Mouse (Mus musculus): ENCODE measurements at regions not wholly inside any gene's neighbourhood (a gene's known extent, or its start where the extent isn't known, plus 50 kb on each side); places are given as distances from the start of the nearest gene placed in this dataset.

DNA sequence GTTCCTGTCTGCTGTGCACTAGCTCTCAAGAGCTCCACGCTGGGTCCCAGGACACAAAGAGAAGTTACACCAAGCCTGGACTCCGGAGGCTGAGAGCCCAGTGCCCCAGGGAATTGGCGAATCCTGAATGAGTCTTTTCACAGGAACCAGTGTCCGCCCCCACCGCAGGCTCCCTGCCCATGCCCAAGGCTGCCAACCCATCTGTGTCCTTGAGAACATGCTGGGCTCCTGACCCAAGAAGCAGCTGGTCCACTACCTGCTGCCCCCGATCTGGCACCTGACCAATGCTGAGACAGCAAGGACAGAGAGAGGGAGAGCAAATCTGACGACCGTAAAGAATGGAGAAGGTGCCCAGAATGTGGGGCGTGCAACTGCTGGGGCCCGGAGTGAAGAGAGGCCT lies 85.2 kb upstream of the Cplx2 start:
- peaks cover 15% of the 10 kb centered on the region for H3K4me1 ChIP-seq (replicated peaks; ENCODE audit: low read depth, low read length)
- no peak overlapping the region for H3K4me3 ChIP-seq (replicated peaks; ENCODE audit: low read length)
- peaks cover 56% of the 10 kb centered on the region for H3K27me3 ChIP-seq (ENCODE audit: insufficient read depth, low read length)
- H3K36me3 ChIP-seq (ENCODE audit: insufficient read depth, low read length): no peaks in the 10 kb centered on the region
- peaks cover 17% of the 10 kb centered on the region for H3K9me3 ChIP-seq (ENCODE audit: low read length)
- no peak for TF ChIP-seq CTCF (conservative IDR thresholded peaks at IDR 0.05; ENCODE audit: low read length)
- TF ChIP-seq NANOG (IDR thresholded peaks at IDR 0.05; ENCODE audit: borderline replicate concordance, low read length): no peak
- no peak for TF ChIP-seq POU5F1 (IDR thresholded peaks at IDR 0.05; ENCODE audit: borderline replicate concordance, low read length)

GRCm38 (mm10) chr13:54286616-54287015 lies 84.5 kb upstream of the Cplx2 start:
- Histone ChIP-seq H3K4me1 (replicated peaks; ENCODE audit: low read depth, low read length) (peaks cover 12% of the 10 kb centered on the region), H3K36me3 (ENCODE audit: insufficient read depth, low read length) (no peaks in the 10 kb centered on the region), H3K9me3 (ENCODE audit: low read length) (peaks cover 17% of the 10 kb centered on the region), H3K27me3 (ENCODE audit: insufficient read depth, low read length) (peaks cover 50% of the 10 kb centered on the region), H3K4me3 (replicated peaks; ENCODE audit: low read length) (no peak overlapping the region)
- TF ChIP-seq CTCF (conservative IDR thresholded peaks at IDR 0.05; ENCODE audit: low read length) (no peak), NANOG (IDR thresholded peaks at IDR 0.05; ENCODE audit: borderline replicate concordance, low read length) (no peak)

DNA sequence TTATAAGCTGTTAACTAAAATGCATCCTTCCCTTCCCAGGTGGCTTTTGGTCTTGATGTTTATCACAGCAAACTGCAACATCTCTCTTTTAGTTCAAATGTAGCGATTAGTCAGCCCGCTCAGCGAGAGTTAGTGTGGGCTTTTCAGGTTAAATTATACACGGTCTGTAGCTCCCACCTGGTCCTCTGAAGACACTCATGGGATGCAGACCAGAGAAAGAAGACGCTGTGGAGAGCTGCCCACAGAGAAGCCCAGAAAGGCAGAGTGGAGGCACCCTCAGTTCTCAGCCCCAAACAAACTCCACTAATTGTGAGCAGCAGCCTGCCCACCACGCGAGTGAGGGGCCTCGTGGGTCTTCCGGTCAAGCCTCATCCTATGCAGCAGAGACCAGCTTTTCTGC lies 81.1 kb upstream of the Cplx2 start:
- TF ChIP-seq CTCF (conservative IDR thresholded peaks at IDR 0.05; ENCODE audit: low read length) (no peak), POU5F1 (IDR thresholded peaks at IDR 0.05; ENCODE audit: borderline replicate concordance, low read length) (no peak), NANOG (IDR thresholded peaks at IDR 0.05; ENCODE audit: borderline replicate concordance, low read length) (no peak)
- Histone ChIP-seq H3K4me3 (replicated peaks; ENCODE audit: low read length) (no peak overlapping the region), H3K4me1 (replicated peaks; ENCODE audit: low read depth, low read length) (no peaks in the 10 kb centered on the region), H3K36me3 (ENCODE audit: insufficient read depth, low read length) (no peaks in the 10 kb centered on the region), H3K9me3 (ENCODE audit: low read length) (peaks cover 12% of the 10 kb centered on the region), H3K27me3 (ENCODE audit: insufficient read depth, low read length) (peaks cover 22% of the 10 kb centered on the region)

GRCm38 (mm10) chr13:54292394-54292793 lies 78.8 kb upstream of the Cplx2 start:
- H3K27me3 ChIP-seq (ENCODE audit: insufficient read depth, low read length): 0 out of 2 replicates have a peak, but pooled peaks cover 26% of the 10 kb centered on the region
- peaks cover 12% of the 10 kb centered on the region for H3K9me3 ChIP-seq (ENCODE audit: low read length)
- H3K4me3 ChIP-seq (replicated peaks; ENCODE audit: low read length): no peak overlapping the region
- H3K36me3 ChIP-seq (ENCODE audit: insufficient read depth, low read length): no peaks in the 10 kb centered on the region
- no peak for TF ChIP-seq NANOG (IDR thresholded peaks at IDR 0.05; ENCODE audit: borderline replicate concordance, low read length)
- no peak for TF ChIP-seq POU5F1 (IDR thresholded peaks at IDR 0.05; ENCODE audit: borderline replicate concordance, low read length)
- no peak for TF ChIP-seq CTCF (conservative IDR thresholded peaks at IDR 0.05; ENCODE audit: low read length)
- no peaks in the 10 kb centered on the region for H3K4me1 ChIP-seq (replicated peaks; ENCODE audit: low read depth, low read length)

- no peak overlapping the region for H3K4me3 ChIP-seq (replicated peaks; ENCODE audit: low read length)
- H3K36me3 ChIP-seq (ENCODE audit: insufficient read depth, low read length): no peaks in the 10 kb centered on the region
- 0 out of 2 replicates have a peak, but pooled peaks cover 26% of the 10 kb centered on the region for H3K27me3 ChIP-seq (ENCODE audit: insufficient read depth, low read length)
- TF ChIP-seq NANOG (IDR thresholded peaks at IDR 0.05; ENCODE audit: borderline replicate concordance, low read length) (no peak), POU5F1 (IDR thresholded peaks at IDR 0.05; ENCODE audit: borderline replicate concordance, low read length) (no peak), CTCF (conservative IDR thresholded peaks at IDR 0.05; ENCODE audit: low read length) (no peak)
- H3K9me3 ChIP-seq (ENCODE audit: low read length): peaks cover 12% of the 10 kb centered on the region
- no peaks in the 10 kb centered on the region for H3K4me1 ChIP-seq (replicated peaks; ENCODE audit: low read depth, low read length)
These were observed 78.1 kb upstream of the Cplx2 start for GRCm38 (mm10) chr13:54293006-54293405.

GRCm38 (mm10) chr13:54295475-54296259 lies 75.5 kb upstream of the Cplx2 start:
- peaks cover 43% of the 10 kb centered on the region for H3K27me3 ChIP-seq (ENCODE audit: insufficient read depth, low read length)
- no peaks in the 10 kb centered on the region for H3K36me3 ChIP-seq (ENCODE audit: insufficient read depth, low read length)
- no peak overlapping the region for H3K4me3 ChIP-seq (replicated peaks; ENCODE audit: low read length)
- TF ChIP-seq NANOG (IDR thresholded peaks at IDR 0.05; ENCODE audit: borderline replicate concordance, low read length) (no peak), CTCF (conservative IDR thresholded peaks at IDR 0.05; ENCODE audit: low read length) (no peak), POU5F1 (IDR thresholded peaks at IDR 0.05; ENCODE audit: borderline replicate concordance, low read length) (no peak)
- H3K9me3 ChIP-seq (ENCODE audit: low read length): no peaks in the 10 kb centered on the region
- no peaks in the 10 kb centered on the region for H3K4me1 ChIP-seq (replicated peaks; ENCODE audit: low read depth, low read length)

GRCm38 (mm10) chr13:54296260-54296555 lies 74.9 kb upstream of the Cplx2 start:
- H3K4me3 ChIP-seq (replicated peaks; ENCODE audit: low read length): no peak overlapping the region
- no peaks in the 10 kb centered on the region for H3K4me1 ChIP-seq (replicated peaks; ENCODE audit: low read depth, low read length)
- no peaks in the 10 kb centered on the region for H3K9me3 ChIP-seq (ENCODE audit: low read length)
- no peaks in the 10 kb centered on the region for H3K36me3 ChIP-seq (ENCODE audit: insufficient read depth, low read length)
- TF ChIP-seq NANOG (IDR thresholded peaks at IDR 0.05; ENCODE audit: borderline replicate concordance, low read length) (no peak), CTCF (conservative IDR thresholded peaks at IDR 0.05; ENCODE audit: low read length) (no peak), POU5F1 (IDR thresholded peaks at IDR 0.05; ENCODE audit: borderline replicate concordance, low read length) (no peak)
- H3K27me3 ChIP-seq (ENCODE audit: insufficient read depth, low read length): peaks cover 49% of the 10 kb centered on the region

- Histone ChIP-seq H3K9me3 (ENCODE audit: low read length) (no peaks in the 10 kb centered on the region), H3K4me3 (replicated peaks; ENCODE audit: low read length) (no peak overlapping the region), H3K36me3 (ENCODE audit: insufficient read depth, low read length) (no peaks in the 10 kb centered on the region), H3K27me3 (ENCODE audit: insufficient read depth, low read length) (peaks cover 68% of the 10 kb centered on the region), H3K4me1 (replicated peaks; ENCODE audit: low read depth, low read length) (peaks cover 11% of the 10 kb centered on the region)
- TF ChIP-seq NANOG (IDR thresholded peaks at IDR 0.05; ENCODE audit: borderline replicate concordance, low read length) (no peak), CTCF (conservative IDR thresholded peaks at IDR 0.05; ENCODE audit: low read length) (no peak), POU5F1 (IDR thresholded peaks at IDR 0.05; ENCODE audit: borderline replicate concordance, low read length) (no peak)
These were observed 72.3 kb upstream of the Cplx2 start for GRCm38 (mm10) chr13:54298851-54299250.

DNA sequence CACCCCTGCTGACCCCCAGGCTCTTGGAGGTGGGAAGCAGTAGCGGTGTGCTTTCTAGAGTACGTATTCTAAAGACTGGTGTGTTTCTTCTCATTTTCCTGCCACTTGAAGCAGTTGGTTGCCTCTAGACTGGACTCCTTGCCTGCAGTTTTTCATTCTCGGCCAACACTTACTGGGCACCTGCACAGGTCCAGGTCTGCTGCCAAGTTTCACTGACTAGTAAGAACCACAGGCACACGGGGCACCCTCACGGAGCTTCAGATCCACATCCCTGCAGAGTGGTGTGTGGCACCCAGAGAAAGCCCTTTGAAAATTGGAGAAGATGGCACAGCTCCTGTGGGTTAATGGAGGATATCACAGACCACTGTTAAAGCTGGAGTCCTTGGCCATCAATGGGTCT lies 71.9 kb upstream of the Cplx2 start:
- no peak overlapping the region for H3K4me3 ChIP-seq (replicated peaks; ENCODE audit: low read length)
- peaks cover 72% of the 10 kb centered on the region for H3K27me3 ChIP-seq (ENCODE audit: insufficient read depth, low read length)
- H3K4me1 ChIP-seq (replicated peaks; ENCODE audit: low read depth, low read length): peaks cover 15% of the 10 kb centered on the region
- H3K9me3 ChIP-seq (ENCODE audit: low read length): no peaks in the 10 kb centered on the region
- TF ChIP-seq POU5F1 (IDR thresholded peaks at IDR 0.05; ENCODE audit: borderline replicate concordance, low read length) (no peak), NANOG (IDR thresholded peaks at IDR 0.05; ENCODE audit: borderline replicate concordance, low read length) (no peak), CTCF (conservative IDR thresholded peaks at IDR 0.05; ENCODE audit: low read length) (no peak)
- no peaks in the 10 kb centered on the region for H3K36me3 ChIP-seq (ENCODE audit: insufficient read depth, low read length)
